Mouse (Mus musculus): ENCODE measurements at regions not wholly inside any gene's neighbourhood (a gene's known extent, or its start where the extent isn't known, plus 50 kb on each side); places are given as distances from the start of the nearest gene placed in this dataset.

DNA sequence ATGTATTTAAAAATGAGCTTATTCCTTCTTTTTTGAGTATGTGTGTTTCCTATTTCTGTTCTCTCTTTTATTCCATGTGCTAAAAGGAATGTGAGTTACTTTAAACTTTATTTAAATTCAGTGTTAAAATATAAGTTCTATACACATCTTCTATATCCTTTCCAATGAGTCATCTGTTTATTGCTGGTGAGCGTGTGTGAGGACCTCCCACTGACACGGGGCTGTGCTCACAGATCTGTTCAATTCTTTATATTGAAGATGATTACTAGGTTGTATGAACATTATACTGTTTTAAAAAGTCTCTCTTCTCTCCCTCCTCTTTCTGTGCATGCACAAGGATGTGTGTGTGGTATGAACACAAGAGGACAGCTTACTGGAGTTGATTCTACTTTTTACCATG is 55.3 kb upstream of the Dnajc19 start:
- DNase-seq (ENCODE audit: inconsistent ontology term): no peak
